Mouse (Mus musculus) heart, adult 18-20 months (tissue): ENCODE measurements around the gene Gm3402. TPM values are rescaled to one million over a fixed set of nuclear protein-coding genes. Genes with fewer than 3 reads are reported as not detected.
"Not testable (repeated sequence)": the region's sequence is repeated elsewhere in the genome, so short reads cannot be mapped to it uniquely, and the experiment has no call there.

Experiments
- DNase-seq, 2 experiments: peaks; one replicate each; pipeline ENCODE4 v3.0.0; 2021 to 2022; ENCODE audit warnings: mixed read lengths in 1 of 2
- long read RNA-seq, 2 experiments: library from polyadenylated mRNA; stranded (forward); transcript quantifications; one replicate each; pipeline ENCODE4 v2.0.0; 2021
- total RNA-seq, 2 experiments: library from RNA; stranded (reverse); gene quantifications; 2 replicates each; pipeline ENCODE4 v1.2.3; 2021

Gm3402 gene
- total RNA-seq = not detected
- long read RNA-seq, experiment 1 = 0 reads
- long read RNA-seq, experiment 2 = 0 reads

GRCm38 (mm10) chr5:146513823-146514222 lies at the start of gene Gm3402:
Gene Gm3402 (plus strand): TSS chr5:146514123.
- not testable (repeated sequence) for DNase-seq

- DNase-seq = no peak
These were observed 47.3 kb upstream of the Gm3402 start for GRCm38 (mm10) chr5:146466663-146467062.

GRCm38 (mm10) chr5:146468311-146468710 lies 45.6 kb upstream of the Gm3402 start:
- no peak for DNase-seq

- DNase-seq = no peak
These were observed 43.1 kb upstream of the Gm3402 start for GRCm38 (mm10) chr5:146470821-146471220.

GRCm38 (mm10) chr5:146471311-146471710 lies 42.6 kb upstream of the Gm3402 start:
- no peak for DNase-seq

- DNase-seq = no peak
These were observed 42.1 kb upstream of the Gm3402 start for GRCm38 (mm10) chr5:146471821-146472220.

- peak; percentile 17 to 33 for DNase-seq
These were observed 34.4 kb upstream of the Gm3402 start for GRCm38 (mm10) chr5:146479564-146479963.

GRCm38 (mm10) chr5:146481665-146482064 lies 32.3 kb upstream of the Gm3402 start, which contains the start of gene Gm6408:
Gene Gm6408 (plus strand): TSS chr5:146481965.
- not testable (repeated sequence) for DNase-seq

GRCm38 (mm10) chr5:146488959-146489358 lies 25.0 kb upstream of the Gm3402 start:
- peak in 1 of 2 experiments; percentile 28 for DNase-seq

- not testable (repeated sequence) for DNase-seq
These were observed 22.9 kb upstream of the Gm3402 start, which contains the start of gene Gm6370 for GRCm38 (mm10) chr5:146491063-146491462. Gene Gm6370 (plus strand): TSS chr5:146491363.

- DNase-seq = not testable (repeated sequence)
These were observed 11.8 kb upstream of the Gm3402 start, which contains the start of gene 4930449I24Rik for GRCm38 (mm10) chr5:146502099-146502498. Gene 4930449I24Rik (plus strand): TSS chr5:146502399.

- DNase-seq = not testable (repeated sequence)
These were observed 11.6 kb downstream of the Gm3402 start, which contains the start of gene Gm3404 for GRCm38 (mm10) chr5:146525501-146525900. Gene Gm3404 (plus strand): TSS chr5:146525801.

GRCm38 (mm10) chr5:146537347-146537746 lies 23.4 kb downstream of the Gm3402 start, which contains the start of gene Gm3409:
Gene Gm3409 (plus strand): TSS chr5:146537647.
- not testable (repeated sequence) for DNase-seq

- DNase-seq = not testable (repeated sequence)
These were observed 41.9 kb downstream of the Gm3402 start, which contains the start of gene Gm3415 for GRCm38 (mm10) chr5:146555836-146556235. Gene Gm3415 (plus strand): TSS chr5:146556136.

GRCm38 (mm10) chr5:146564259-146564658 lies 50.3 kb downstream of the Gm3402 start:
- no peak for DNase-seq

Other genes with a start within 250 kb of the Gm3402 start
- under 1 TPM; 0.40 to 0.49 TPM for gene Wasf3, start 129.1 kb upstream of the Gm3402 start, total RNA-seq
- not detected for gene Gm6408, start 32.2 kb upstream of the Gm3402 start, total RNA-seq
- gene Gm6370, start 22.8 kb upstream of the Gm3402 start, total RNA-seq = not detected
- not detected for gene 4930449I24Rik, start 11.7 kb upstream of the Gm3402 start, total RNA-seq
- not detected for gene Gm3404, start 11.7 kb downstream of the Gm3402 start, total RNA-seq
- not detected for gene Gm3409, start 23.5 kb downstream of the Gm3402 start, total RNA-seq
- gene Gm3415, start 42.0 kb downstream of the Gm3402 start, total RNA-seq = not detected
- under 1 TPM in 1 of 2 experiments, not detected in 1; 0.30 TPM for gene Gpr12, start 71.1 kb downstream of the Gm3402 start, total RNA-seq